Mouse (Mus musculus) megakaryocyte, embryonic 14.5 days (primary cell): ENCODE results near the gene Efcab14. TPM values are rescaled to one million over a fixed set of nuclear protein-coding genes. Genes with fewer than 3 reads are reported as not detected.

ENCODE experiments used
- H3K27me3 ChIP-seq: replicated peaks from 2 replicates; pipeline ENCODE3; 2012; ENCODE audit warnings: inconsistent platforms
- H3K36me3 ChIP-seq: replicated peaks from 2 replicates; pipeline ENCODE3; 2012; ENCODE audit warnings: low read length, inconsistent platforms, mixed read lengths
- H3K4me1 ChIP-seq: 2 replicates; pipeline ENCODE4 v1.6.1; 2012; ENCODE audit warnings: inconsistent platforms
- H3K4me3 ChIP-seq: replicated peaks from 2 replicates; pipeline ENCODE3; 2012; ENCODE audit warnings: moderate library complexity, mild to moderate bottlenecking, inconsistent platforms
- H3K9me3 ChIP-seq: 2 replicates; pipeline ENCODE4 v1.6.1; 2012; ENCODE audit warnings: inconsistent platforms
- FLI1 ChIP-seq: IDR thresholded peaks from 2 replicates; pipeline ENCODE4 v1.6.1; 2012; ENCODE audit warnings: low read length, inconsistent platforms, mixed read lengths
- GATA1 ChIP-seq: IDR thresholded peaks from 3 replicates; pipeline ENCODE4 v1.6.1; 2012; ENCODE audit warnings: mixed read lengths, low read length, inconsistent platforms, borderline replicate concordance
- polyA plus RNA-seq: library from polyadenylated mRNA; stranded (reverse); fragments of >175 nt; gene quantifications from 2 replicates; pipeline ENCODE4 v1.2.3, GENCODE M21; 2012; ENCODE audit warnings: low replicate concordance; ENCODE audit not compliant: insufficient read depth

Efcab14 gene
- 4.7 and 7.3 TPM in 2 replicates for polyA plus RNA-seq

GRCm38 (mm10) chr4:115737551-115738041 is at the start of gene Efcab14:
TSS of gene Efcab14 (plus strand) at chr4:115737744.
- H3K4me1 ChIP-seq, result peaks cover 78% of the 10 kb centered on the region
- no peaks in the 10 kb centered on the region for H3K9me3 ChIP-seq
- no peak for TF ChIP-seq GATA1
- TF ChIP-seq FLI1, result no peak
- H3K27me3 ChIP-seq, result no peaks in the 10 kb centered on the region
- H3K36me3 ChIP-seq, result peaks cover 34% of the 10 kb centered on the region
- peak within 1 kb of the TSS; percentile 98 for H3K4me3 ChIP-seq

DNA sequence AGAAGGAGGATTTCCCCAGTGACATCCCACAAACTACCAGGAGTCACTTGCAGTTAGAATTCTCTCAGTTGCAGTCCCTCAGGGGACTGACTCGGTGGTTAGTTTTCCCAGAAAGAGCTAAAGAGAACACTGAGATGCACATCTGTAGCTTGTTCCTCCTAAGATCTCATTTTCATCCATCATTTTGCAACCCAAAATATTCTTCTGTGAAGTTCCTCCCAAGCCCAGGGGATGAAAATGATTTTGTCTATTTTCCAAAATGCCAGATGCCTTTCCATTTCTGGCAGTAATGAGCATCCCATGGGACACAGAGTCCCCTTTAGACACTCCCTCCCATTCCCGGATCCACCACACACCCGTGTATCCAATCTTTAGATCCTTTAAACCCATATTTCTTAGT is 36.1 kb upstream of the Efcab14 start:
- TF ChIP-seq GATA1 (no peak), FLI1 (no peak)
- H3K9me3 ChIP-seq, result no peaks in the 10 kb centered on the region

GRCm38 (mm10) chr4:115703927-115704505 is 33.5 kb upstream of the Efcab14 start:
- Histone ChIP-seq H3K9me3 (no peaks in the 10 kb centered on the region), H3K4me3 (no peak overlapping the region), H3K4me1 (peaks cover 1% of the 10 kb centered on the region; the same call in 1 of the 2 replicates), H3K27me3 (peaks cover 4% of the 10 kb centered on the region), H3K36me3 (no peaks in the 10 kb centered on the region)
- TF ChIP-seq GATA1 (no peak), FLI1 (no peak)

More for the DNA sequence above, 36.1 kb upstream of the Efcab14 start:
- Histone ChIP-seq H3K4me1 (no peaks in the 10 kb centered on the region), H3K4me3 (no peak overlapping the region), H3K36me3 (no peaks in the 10 kb centered on the region), H3K27me3 (peaks cover 4% of the 10 kb centered on the region)

DNA sequence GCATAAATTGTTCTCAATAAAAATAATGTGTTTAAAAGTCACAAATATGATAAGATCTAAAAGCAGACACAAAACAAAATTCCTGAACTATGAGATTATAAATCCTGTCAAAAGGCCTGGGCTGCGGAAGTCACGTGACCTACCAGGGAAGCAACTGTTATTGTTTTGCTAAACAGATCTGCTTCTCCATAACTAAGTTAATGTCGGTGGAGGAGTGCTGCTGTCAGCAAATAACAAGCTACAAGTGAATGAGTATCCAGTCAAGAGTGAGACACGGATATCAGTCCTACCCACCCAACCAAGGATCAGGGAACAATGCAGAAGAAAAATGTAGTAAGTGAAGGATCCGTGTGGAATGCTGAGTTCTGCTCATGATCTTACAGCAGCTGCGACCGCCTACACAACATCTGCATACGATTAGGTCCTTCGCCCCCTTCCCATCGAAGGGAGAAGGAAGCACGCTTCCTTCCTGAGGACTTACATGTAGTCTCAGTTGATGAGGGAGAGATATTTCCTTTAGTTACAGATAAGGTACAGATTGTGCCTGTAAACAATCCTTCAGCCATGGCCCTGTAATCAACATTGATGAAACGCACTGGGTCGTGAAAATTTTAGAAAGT is 28.5 kb upstream of the Efcab14 start:
- Histone ChIP-seq H3K4me1 (peaks cover 13% of the 10 kb centered on the region), H3K27me3 (peaks cover 12% of the 10 kb centered on the region), H3K4me3 (no peak overlapping the region), H3K36me3 (no peaks in the 10 kb centered on the region), H3K9me3 (no peaks in the 10 kb centered on the region)
- TF ChIP-seq FLI1 (no peak), GATA1 (no peak)

- Histone ChIP-seq H3K36me3 (no peaks in the 10 kb centered on the region), H3K27me3 (peaks cover 11% of the 10 kb centered on the region)
- TF ChIP-seq GATA1, result no peak
- no peak for TF ChIP-seq FLI1
Measured at GRCm38 (mm10) chr4:115709792-115710418, 27.6 kb upstream of the Efcab14 start.

GRCm38 (mm10) chr4:115728721-115729120 is 8.8 kb upstream of the Efcab14 start:
- no peaks in the 10 kb centered on the region for H3K9me3 ChIP-seq
- no peaks in the 10 kb centered on the region for H3K36me3 ChIP-seq
- no peak overlapping the region for H3K4me3 ChIP-seq
- H3K4me1 ChIP-seq, result peaks cover 22% of the 10 kb centered on the region
- peaks cover 4% of the 10 kb centered on the region for H3K27me3 ChIP-seq
- no peak for TF ChIP-seq FLI1
- TF ChIP-seq GATA1, result no peak

More at GRCm38 (mm10) chr4:115709792-115710418, 27.6 kb upstream of the Efcab14 start:
- Histone ChIP-seq H3K4me3 (no peak overlapping the region), H3K9me3 (no peaks in the 10 kb centered on the region), H3K4me1 (peaks cover 13% of the 10 kb centered on the region)

GRCm38 (mm10) chr4:115731588-115732222 is 5.8 kb upstream of the Efcab14 start:
- TF ChIP-seq GATA1 (no peak), FLI1 (no peak)
- Histone ChIP-seq H3K36me3 (no peaks in the 10 kb centered on the region), H3K4me3 (peak overlapping the region; percentile 86), H3K27me3 (peaks cover 4% of the 10 kb centered on the region), H3K4me1 (peaks cover 43% of the 10 kb centered on the region), H3K9me3 (no peaks in the 10 kb centered on the region)

DNA sequence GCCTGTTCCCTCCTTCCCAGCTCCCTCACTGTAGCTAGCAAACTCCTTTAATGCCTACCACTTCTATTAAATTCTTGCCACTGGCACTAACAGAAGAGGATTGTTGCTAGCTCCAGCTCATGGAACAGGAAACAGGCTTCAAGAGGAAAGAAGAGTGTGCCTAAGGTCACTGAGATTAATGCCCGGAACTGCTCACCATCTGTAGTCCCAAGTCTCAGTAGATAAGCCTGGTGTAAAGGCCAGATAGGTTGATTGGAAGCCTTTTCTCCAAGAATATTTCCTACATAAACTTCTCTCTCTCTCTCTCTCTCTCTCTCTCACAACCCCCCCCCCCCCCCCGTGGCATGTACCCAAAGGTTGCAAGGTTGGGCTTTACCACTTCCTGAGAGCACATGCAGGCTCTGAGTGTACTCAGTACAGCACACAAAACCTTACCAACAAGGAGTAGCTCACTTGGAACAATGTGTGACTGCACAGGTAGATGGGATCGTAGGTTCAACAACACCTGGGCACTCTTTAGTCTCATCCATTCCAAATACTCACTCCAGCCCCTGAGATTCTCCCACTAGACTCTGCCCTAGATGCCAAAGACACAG is 5.2 kb upstream of the Efcab14 start:
- Histone ChIP-seq H3K27me3 (peaks cover 4% of the 10 kb centered on the region), H3K4me3 (peak overlapping the region; percentile 86), H3K36me3 (no peaks in the 10 kb centered on the region), H3K4me1 (peaks cover 50% of the 10 kb centered on the region), H3K9me3 (no peaks in the 10 kb centered on the region)
- 0 out of 2 replicates have a peak, but pooled peaks have one; percentile 32 for TF ChIP-seq FLI1
- TF ChIP-seq GATA1, result peak; percentile 69; the same call in 1 of the 3 replicates

DNA sequence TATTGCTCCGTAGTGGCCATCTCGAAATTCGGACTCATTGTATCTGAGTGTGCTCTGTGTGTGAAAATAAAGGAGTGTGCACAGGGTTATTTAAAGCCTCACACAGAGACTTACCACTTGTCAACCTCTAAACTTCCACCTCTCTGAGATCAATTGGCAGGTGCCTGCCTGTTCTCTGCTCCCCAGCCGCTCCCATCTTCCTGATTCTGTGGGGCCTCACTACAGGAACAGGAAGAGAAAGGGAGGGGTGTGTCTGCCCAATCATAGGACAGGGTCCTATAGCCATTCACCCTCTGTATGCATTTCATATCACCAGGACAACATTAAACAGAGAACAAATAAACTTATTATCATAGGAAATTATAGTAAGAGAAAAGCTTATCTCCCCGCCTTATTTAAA is 3.8 kb upstream of the Efcab14 start:
- H3K9me3 ChIP-seq, result no peaks in the 10 kb centered on the region
- TF ChIP-seq FLI1 (no peak), GATA1 (no peak)
- peak overlapping the region; percentile 88 for H3K4me3 ChIP-seq

DNA sequence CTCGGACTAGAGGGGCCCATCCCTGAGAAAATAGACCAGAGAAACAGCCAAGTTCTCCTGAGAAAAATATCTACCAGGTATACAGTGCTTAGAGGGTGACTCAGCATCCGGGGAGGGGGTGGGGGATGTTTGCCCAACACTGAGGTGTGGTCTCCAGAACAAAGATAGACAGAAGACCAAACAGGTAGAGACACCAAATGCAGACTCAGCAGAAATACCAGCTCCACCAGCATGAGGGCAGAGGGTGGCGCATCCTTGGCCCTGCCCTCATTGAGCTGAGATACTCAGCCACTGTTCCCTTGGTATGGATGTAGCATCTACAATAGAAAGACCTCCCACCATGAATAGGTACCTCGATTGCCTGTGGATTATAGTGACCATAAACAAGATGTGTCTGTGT is 2.7 kb upstream of the Efcab14 start:
- peaks cover 65% of the 10 kb centered on the region for H3K4me1 ChIP-seq

More for the DNA sequence above, 3.8 kb upstream of the Efcab14 start:
- no peaks in the 10 kb centered on the region for H3K36me3 ChIP-seq
- H3K4me1 ChIP-seq, result peaks cover 54% of the 10 kb centered on the region
- H3K27me3 ChIP-seq, result peaks cover 4% of the 10 kb centered on the region

More for the DNA sequence above, 2.7 kb upstream of the Efcab14 start:
- peaks cover 7% of the 10 kb centered on the region for H3K36me3 ChIP-seq
- H3K9me3 ChIP-seq, result no peaks in the 10 kb centered on the region
- no peak overlapping the region for H3K4me3 ChIP-seq
- TF ChIP-seq GATA1, result no peak
- TF ChIP-seq FLI1, result no peak
- H3K27me3 ChIP-seq, result peaks cover 4% of the 10 kb centered on the region
